Mouse (Mus musculus) layer of hippocampus, adult 9-10 months (tissue): ENCODE results near the gene Gpank1.

Experiments used
- DNase-seq: peaks from one replicate; pipeline ENCODE4 v3.0.0; 2022; ENCODE audit warnings: low spot score

Gene Gpank1

DNA sequence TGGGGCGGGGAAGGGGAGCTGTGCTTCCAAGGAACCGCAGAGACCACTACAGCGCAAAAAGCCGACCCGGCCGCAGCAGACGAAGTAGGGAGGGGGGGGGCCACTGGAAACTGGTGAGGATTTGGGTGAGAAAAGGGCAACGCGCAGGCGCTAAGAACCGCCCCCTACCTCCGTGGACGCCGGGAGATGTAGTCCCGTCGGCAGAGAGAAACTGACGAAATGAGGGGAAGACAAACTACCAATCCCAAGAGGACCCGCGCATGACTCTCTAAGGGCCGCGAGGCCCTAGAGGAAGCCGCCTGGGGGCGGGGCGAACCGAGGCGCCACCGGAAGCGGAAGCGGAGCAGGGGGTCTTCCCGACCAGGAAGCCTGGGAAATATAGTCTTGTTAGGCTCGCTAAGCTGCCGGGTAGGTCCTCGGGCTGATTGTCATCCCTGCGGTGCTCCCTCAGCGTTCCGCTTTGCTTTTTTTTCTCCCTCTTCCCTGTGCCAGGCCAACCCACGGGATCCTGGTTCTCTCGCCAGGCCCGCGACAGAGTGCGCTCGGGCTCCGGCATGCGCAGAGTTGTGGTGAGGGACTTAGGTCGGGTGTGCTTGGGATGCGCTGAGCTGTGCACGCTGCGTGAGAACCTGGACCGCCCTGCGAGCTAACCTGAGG lies at the start of gene Gpank1:
Gpank1 (plus strand) TSS at position 313 of the 657 bp plus-strand sequence.
- DNase-seq, result peak; percentile 89

DNA sequence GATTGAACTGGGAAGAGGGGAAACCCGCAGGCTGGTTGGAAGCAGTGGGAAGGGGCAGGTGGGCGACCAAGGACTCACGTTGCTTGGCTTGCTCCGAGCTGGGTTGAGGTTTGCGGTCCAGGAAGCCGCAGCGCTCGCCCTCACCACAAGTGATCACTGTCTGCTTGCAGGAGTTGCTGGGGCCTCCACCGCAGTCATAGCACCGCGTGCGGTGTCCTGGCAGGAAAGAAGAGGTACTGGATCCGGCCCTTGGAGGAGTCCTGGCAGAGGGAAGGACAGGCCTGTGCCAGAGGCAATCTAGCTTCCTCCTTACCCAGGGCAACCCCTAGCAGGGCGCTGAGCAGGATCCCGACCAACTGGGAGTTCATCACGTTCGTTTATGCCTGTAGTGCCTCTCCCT lies 47.2 kb upstream of the Gpank1 start:
- no peak for DNase-seq

DNA sequence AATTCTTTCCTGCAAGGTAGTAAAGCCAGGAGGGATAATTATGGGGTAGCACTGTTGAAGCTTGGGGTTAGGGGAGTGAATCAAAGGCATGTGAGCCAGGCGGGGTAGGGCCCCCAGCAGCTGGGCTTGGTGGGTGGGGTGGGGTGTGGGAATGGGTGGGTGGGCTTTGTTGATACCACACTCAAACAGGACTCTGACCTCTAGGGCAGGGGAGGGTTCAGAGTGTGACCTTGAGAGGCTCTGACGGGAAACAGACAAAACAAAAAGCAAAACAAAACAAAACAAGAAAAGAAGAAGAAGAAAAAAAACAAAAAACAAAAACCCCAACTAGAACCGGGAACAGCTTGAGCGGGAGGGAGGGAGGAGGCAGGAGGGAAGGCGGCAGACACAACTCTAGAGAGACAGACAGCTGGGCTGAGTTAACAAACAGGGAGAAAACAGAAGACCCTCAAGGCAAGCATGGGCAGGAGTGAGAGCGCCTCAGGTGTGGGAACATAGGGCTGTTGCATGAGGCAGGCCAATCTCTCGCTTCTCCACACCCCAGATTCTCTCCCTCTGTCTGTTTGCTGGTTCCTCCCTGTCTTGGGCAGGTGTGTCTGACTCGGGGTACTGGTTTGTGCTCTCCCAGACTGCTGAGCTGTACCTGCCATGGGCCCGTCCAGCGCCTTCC lies 44.6 kb upstream of the Gpank1 start, which contains the start of gene Ly6g6e:
Ly6g6e (plus strand) TSS at position 396 of the 670 bp plus-strand sequence.
- no peak for DNase-seq

DNA sequence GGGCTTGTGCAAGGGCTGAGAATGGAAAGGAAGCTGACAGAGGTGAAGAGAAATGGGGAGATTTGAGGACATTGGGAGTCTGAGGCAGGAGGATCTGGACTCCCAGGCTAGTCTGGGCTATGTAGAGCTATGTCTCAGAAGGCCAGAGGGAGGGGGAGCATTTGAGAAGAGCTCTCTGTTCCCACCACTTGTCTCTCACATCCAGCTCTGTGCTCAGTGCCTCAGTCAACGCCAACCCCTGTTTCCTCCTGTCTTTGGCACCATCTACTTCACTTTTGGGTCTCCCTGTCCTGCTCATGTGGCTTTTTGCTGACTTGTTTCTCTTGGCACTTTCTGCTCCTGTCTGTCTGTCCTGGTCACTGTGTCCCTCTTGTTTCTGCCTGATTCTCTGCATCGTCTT lies 44.0 kb upstream of the Gpank1 start:
- no peak for DNase-seq

DNA sequence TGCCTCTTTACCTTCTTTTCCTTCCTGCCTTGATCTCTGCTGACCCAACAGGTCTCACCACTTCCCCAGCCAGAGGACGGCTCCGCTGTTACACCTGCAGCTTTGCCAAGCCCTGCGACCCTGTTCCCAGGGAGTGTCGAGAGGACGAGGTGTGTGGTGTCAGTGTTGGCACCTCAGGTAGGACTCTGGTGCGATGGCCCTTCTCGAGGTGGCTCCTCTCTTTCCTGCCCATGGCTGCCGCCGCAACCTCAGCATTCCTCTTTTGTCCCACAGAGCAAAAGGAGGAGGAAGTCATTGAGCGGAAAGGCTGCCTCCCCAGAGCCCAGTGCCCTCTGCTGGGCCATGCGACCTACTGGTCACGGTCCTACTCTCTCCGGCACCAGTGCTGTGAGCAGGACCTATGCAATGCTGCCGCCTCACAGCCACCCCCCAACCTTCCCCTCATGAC lies 43.4 kb upstream of the Gpank1 start, which contains the start of gene Ly6g6d:
Ly6g6d (minus strand) TSS at position 280 of the 448 bp plus-strand sequence.
- no peak for DNase-seq

DNA sequence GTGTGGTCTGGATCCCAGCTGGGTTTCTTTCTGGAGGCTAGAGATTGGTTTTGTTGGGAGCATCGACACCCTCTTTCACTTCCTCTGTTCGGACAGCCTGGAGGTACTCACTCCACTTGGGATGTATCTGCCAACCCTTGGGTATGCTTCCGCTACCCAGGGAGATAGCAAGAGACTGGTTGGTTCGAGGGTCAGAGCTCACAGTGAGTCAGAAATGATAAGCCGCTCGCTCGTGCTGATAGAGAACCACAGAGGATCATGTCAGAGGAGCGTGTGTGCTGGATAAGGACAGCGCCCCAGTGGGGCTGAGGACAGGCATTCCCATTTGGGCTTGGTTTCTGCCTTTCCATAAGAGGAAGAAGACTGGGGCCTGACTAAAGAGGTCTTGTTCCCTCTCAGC lies 41.5 kb upstream of the Gpank1 start:
- no peak for DNase-seq

DNA sequence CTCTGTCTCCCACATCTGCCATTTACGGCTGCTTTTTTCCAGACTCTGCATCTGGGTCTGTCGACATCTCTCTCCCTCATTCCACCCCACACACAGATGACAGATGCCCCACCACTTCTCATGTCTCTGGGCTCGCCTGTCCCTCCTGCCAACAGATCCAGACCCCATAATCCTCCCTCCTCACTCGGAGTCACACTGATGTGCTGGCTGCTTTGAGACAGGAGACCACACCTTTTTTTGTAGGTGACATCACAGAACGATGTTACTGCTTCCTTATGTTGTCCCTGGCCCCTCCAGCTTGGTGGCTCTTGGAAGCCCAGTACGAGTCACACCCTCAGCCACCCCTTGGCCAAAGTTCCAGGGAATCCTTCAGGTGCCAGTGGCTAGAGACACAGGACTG lies 41.0 kb upstream of the Gpank1 start:
- DNase-seq, result no peak

DNA sequence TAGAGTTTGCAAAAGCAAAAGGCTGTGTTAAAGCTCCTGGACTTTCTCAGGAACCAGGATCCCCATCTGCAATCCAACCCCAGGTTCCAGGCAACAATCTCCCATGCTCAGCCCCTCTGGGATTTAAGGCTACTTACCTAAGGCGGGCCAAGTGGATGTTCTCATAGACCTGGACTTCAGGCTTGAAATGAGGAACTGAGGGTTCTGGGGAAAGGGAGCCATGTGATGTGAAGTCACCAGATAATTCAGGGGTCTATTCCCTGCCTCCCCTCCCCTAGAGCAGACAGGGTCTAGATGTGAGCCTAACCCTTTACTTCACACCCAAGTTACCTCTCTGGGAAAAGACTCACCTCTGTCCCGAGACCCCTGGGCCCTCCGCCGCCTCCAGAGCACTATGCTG lies 40.5 kb upstream of the Gpank1 start:
- DNase-seq, result no peak

DNA sequence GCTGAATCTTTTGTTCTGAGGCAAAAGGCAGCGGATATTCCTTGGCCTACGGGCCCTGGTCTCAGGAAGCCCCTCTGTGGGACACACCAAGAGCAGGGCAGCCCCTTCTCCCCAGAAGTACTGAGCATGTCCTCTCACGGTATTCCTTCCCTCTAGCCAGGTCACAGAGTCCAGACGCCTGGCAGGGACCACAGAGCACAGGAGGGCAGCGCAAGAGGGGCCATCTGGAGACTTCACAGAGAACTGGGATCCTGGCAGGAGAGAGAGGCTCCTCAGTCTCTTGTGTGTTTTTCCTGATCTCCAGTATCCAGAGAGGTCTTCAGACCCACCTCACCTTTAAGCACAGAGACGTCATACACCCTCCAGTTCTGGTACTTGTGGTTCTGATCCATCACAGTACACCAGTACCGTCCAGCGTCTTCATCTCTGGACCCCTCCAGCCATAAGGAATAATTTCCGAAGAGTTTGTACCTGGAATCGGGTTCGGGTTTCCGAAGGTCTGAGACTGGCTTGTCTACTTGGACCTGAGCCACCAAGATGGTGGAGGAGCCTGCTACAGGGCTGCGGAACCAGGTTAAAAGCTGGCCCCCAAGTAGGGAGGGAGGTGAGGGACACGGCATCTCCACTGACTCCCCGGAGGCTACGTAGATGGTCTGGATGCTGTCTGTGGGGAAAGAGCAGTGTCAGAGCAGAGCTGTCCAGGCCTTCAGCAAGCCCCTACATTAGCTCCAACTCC lies 38.2 kb upstream of the Gpank1 start:
- DNase-seq, result no peak

DNA sequence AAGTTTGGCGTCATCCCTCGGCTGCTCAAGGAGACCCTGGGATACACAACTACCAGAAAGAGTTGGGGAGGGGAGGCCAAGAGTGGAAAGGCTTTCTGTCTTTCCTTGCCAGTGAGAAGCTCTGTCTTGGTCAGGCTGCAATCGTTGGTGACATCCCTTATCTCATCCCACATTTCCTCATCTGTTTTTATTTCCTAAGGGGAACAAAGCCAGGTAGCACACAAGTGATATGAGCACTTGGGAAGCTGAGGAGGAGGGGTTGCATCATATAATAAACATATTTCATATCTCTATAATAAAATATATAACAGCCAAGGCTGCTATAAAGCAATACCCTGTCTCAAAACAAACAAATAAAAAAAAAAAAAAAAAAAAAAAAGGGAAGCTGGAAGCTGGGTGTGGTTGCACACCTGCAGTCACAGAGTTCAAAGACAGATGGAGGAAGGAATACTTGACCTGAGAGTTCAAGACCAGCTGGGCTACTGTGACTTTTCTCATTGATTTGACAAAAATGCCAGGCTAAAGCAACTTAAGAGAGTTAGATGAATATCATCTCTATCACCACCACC lies 37.2 kb upstream of the Gpank1 start:
- no peak for DNase-seq

DNA sequence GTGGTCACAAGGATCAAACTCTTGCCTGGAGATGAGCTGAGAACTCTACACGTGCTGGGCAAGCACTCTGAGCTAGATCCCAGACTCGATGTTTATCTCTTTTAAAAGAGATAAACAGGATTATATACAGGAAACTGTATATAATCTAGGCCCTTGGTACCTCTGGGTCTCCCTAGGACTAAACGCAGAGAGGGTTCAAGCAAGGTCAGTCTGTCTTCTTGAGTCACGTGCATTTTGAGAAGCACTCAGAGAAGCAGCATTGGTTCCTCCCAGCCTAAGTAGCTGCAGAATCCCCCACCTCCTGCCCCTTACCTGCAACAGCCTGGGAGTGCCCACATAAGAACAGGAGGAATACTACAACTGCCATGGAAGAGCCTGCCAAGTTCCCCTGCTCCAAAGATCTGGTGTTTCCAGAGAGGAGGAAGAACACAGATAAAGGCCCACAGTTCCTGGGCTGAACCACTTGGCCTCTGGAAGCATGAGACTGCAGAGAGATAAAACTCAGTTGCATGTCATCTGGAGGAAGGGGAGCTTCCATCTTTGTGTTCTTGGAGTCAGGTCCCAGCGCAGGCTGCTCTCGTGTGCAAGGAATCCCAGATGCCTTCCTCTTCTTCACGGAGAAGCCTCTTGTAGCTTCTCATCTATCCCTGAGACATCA lies 35.9 kb upstream of the Gpank1 start, which contains the start of gene Ly6g6f:
Ly6g6f (minus strand) TSS at position 403 of the 658 bp plus-strand sequence.
- no peak for DNase-seq

DNA sequence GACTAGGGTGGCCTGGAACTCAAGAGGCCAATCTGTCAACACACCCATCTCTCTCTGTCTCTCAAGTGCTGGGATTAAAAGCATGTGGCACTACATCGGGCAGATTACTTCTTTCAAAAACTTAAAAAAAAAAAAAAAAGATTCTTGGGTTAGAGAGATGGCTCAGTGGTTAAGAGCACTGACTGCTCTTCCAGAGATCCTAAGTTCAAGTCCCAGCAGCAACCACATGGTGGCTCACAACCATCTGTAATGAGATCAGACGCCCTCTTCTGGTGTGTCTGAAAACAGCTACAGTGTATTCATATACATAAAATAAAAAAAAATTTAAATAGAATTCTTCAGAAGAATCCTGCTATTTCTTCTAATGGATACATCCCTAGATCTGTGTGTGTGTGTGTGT lies 33.1 kb upstream of the Gpank1 start:
- DNase-seq, result no peak

DNA sequence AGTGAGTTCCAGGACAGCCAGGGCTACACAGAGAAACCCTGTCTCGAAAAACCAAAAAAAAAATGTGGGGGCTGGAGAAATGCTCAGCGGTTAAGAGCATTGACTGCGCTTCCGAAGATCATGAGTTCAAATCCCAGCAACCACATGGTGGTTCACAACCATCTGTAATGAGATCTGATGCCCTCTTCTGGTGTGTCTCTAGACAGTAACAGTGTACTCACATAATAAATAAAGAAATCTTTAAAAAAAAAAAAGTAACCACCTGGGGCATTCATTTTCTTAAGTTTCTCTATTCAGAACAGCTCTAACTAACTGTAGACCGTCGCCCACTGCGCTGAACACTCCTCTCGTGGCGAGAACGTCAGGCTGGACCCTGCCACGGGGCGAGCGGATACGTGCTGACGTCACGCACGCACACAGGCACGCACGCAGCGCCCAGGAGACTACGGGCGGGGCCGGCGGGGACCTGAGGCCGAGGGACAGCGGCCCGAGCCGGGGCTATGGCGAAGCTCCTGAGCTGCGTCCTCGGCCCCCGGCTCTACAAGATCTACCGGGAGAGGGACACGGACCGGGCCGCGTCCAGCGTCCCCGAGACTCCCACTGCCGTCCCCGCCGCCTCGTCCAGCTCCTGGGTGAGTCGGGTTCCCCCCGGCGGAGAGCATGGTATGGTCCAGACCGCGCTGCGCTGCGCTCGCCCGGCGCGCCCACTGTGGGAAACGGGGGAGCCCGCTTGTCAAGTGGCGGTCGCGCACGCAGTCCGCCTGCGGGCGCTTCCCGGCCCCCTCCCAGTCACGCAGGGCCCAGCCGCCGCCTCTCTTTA lies 32.2 kb upstream of the Gpank1 start, which contains the start of gene Abhd16a:
Abhd16a (plus strand) TSS at position 439 of the 820 bp plus-strand sequence.
- peak; percentile 86 for DNase-seq

DNA sequence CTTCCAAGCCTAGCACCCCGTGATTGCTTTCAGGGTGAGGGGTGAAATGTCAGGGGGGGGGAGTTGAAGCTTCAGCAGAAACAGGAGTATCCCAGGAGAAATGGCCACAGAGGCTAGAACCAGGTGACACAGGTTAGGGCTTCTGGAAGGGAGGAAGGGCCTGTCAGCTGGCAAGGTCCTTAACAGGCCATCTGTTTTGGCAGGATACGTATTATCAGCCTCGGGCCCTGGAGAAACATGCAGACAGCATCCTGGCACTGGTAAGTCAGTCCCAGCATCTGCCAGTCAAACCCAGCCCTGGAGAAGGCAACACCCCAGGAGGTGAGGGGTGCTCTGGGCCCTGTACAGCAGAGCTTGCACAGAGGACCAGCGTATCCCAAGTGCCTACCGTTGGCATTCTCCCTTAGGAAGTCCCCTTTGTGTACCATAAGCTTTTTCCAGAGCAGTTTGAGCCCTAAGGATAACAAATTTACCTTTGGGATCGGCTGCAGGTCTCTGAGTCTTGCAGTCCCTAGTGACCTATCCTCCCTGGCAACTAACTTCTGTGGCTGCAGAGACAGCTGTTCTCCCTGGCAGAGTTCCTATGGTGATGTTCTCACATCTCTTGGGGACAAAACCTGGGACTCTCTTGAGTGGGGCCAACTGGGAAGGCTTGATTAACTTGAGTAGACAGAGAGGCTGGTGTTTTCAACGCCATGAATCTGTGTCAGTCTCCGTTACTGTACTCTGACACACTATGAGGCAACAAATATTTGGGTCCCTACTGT lies 30.9 kb upstream of the Gpank1 start:
- DNase-seq, result no peak

DNA sequence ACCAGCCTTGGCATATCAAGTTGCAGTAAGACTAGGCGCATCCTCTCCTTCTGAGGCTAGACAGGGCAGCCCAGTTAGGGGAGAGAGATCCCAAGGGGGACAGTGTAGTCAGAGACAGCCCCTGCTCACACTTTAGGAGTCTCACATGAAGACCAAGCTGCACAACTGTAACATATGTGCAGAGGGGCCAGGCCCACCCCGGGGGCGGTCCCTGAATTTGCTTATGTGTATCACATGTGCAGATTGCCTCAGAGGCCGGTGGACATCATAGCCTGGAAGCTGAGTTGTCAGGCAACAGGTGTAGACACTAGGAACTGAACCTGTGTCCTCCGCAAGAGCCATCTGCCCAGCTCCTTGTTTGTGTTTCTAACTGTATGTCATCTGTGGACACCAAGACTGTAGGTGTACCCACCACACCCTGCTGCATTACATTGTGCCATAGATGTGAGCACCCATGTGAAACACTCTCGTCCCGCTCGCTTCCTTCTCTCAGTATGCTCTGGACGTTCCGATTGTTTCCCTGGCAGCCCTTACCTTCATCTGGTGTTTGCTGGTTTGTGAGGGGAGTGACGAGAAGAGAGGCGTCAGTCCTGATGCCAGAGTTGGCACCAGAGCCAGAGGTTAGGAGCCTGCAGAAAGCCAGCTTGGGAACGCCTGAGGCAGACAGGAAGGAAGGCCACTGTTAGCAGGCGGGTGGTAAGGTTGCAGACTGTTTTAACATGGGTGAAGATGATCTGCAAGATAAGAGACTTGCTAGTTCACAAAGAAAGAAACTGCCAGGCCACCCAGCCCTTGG lies 28.7 kb upstream of the Gpank1 start:
- DNase-seq, result no peak

DNA sequence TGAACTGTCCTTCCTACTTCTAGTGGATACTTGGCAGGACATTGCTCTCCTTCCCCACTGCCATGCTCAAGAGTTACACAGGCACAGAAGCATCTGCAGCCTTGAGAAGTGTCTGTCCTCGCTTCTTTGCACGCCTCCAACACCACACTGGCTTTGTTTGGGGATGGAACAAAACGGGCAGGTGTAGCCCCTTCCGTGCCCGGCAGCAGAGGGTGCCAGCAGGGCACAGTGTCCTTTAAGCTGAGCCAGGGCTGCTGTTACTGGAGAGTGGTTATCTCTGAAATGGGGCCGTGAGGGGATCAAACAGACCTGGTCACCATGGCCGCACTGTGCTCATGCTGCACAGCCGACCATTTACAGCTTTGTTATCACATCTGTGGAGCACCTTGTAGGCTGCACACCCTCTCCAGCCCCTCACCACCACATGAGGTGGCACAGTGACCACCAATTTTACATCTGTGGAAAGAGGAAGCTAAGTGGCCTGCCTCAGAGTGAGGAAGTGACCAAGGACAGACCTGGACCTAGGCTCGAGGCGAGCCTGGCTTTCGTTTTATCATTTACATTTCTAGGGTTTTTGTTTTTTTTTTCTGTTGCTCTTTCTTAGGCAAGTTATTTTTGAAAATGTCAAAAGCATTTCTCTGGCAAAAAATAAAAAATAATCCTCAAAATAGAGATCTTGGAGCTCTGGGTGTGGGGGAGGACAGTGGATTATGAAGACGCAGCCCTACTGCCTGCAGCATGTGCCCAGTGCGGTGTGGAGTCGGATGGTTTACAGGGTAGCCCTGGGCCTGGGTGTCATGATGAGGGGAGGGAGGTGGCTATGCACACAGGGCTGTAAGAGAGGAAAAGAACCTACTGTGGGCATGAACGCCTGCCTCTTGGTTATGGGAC lies 26.5 kb upstream of the Gpank1 start:
- DNase-seq, result no peak

DNA sequence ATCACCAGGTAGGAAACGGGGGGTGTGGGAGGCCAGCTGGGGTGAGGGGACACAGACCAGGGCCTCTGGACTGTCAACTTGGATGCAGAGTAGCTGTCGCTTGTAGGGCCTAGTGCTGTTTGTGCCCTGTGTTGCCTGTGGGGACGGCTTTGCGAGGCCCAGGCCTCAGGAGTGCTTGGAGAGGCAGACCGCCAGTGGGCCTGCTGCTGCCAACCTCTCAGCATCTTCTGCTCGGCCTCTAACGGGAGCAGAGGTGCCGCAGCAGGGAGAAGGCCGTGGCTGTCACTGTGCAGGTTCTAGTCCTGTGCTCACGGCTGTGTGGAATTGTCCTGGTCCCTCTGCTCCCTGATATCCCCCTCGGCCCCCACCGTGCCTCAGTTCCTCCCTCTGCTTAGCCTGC lies 24.7 kb upstream of the Gpank1 start:
- no peak for DNase-seq

DNA sequence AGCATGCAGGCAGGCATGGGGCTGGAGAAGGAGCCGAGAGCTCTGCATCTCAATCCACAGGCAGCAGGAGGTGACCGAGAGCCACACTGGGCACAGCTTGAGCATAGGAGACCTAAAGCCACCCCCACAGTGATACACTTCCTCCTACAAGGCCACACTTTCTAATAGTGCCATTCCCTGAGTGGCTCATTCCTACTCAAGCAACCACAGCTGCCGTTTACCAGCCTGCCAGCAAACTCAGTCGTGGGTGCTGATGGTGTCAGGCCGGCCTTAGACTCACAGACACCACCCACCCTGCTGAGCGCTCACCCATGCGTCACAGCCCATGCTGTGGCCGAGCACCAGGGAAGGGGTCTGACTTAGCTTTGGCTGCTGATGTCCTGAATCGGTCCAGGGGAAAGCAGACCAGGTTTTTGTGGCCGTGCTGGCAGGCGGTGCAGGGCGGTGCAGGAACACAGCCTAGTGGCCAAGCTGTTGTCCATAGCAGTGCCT lies 24.0 kb upstream of the Gpank1 start:
- DNase-seq, result no peak
